Mouse (Mus musculus) cerebellum, adult 2 months (tissue): Measurements from ENCODE around the gene Grik4. TPM values are rescaled to one million over a fixed set of nuclear protein-coding genes. Genes with fewer than 3 reads are reported as not detected.

Experiments
- DNase-seq, 2 experiments: peaks; one replicate each; pipeline ENCODE4 v3.0.0; 2021
- H3K27ac ChIP-seq: fragments of 200-500 bp; 2 replicates; pipeline ENCODE4 v1.5.1; 2012; ENCODE audit warnings: low read length, control low read depth, inconsistent platforms; ENCODE audit not compliant: insufficient read depth
- H3K27me3 ChIP-seq: fragments of 200-500 bp; 2 replicates; pipeline ENCODE4 v1.6.1; 2012; ENCODE audit warnings: inconsistent platforms, mild to moderate bottlenecking, low read length, moderate library complexity; ENCODE audit not compliant: control insufficient read depth, insufficient read depth
- H3K4me1 ChIP-seq: fragments of 200-500 bp; 2 replicates; pipeline ENCODE4 v1.6.1; 2011; ENCODE audit warnings: low read length; ENCODE audit not compliant: control insufficient read depth, insufficient read depth
- H3K4me3 ChIP-seq: fragments of 200-500 bp; replicated peaks from 2 replicates; pipeline ENCODE3; 2011; ENCODE audit warnings: mild to moderate bottlenecking, low read depth, low read length, control low read depth; ENCODE audit not compliant: insufficient read depth
- CTCF ChIP-seq: fragments of 200-500 bp; IDR thresholded peaks from 2 replicates; pipeline ENCODE4 v1.5.1; 2011; ENCODE audit warnings: low read depth, mild to moderate bottlenecking, control low read depth, low read length, moderate library complexity, borderline replicate concordance; ENCODE audit not compliant: insufficient read depth
- POLR2A ChIP-seq: fragments of 200-500 bp; IDR thresholded peaks from 2 replicates; pipeline ENCODE4 v1.6.1; 2011; ENCODE audit warnings: low read length, control low read depth, borderline replicate concordance; ENCODE audit not compliant: insufficient read depth
- WGBS: fragments of 180-500 bp; shearing (Covaris S2); methylation state at CpG from one replicate; pipeline ENCODE4 v1.1.7; 2018; 5-methylcytosine and 5-hydroxymethylcytosine counted together
- polyA plus RNA-seq: library from polyadenylated mRNA; depleted of rRNA; stranded (reverse); fragments of >200 nt; gene quantifications from 2 replicates; pipeline ENCODE4 v1.2.3, GENCODE M21; 2012; rRNA removed

Grik4 gene
- polyA plus RNA-seq, 1 experiment: 10.5 TPM

DNA sequence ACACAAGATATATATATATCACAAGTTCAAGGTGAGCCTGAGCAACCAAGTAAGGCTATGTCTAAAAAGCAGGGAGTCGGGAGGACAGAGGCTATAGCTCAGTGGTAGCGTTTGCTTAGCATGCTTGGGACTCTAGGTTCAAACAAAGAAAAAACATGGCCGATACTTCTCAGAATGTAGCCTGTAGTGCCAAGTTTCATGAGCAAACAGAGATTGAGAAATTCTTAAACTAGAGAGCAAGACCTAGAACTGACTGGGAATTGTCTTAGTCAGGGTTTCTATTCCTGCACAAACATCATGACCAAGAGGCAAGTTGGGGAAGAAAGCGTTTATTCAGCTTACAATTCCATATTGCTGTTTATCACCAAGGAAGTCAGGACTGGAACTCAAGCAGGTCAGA lies 468.1 kb downstream of the Grik4 start:
- Histone ChIP-seq H3K4me3 (no peak overlapping the region), H3K4me1 (no peaks in the 10 kb centered on the region), H3K27ac (no peak overlapping the region), H3K27me3 (no peaks in the 10 kb centered on the region)
- WGBS: 91% methylated on average over 4 of the region's 4 CpGs
- no peak for DNase-seq
- TF ChIP-seq CTCF: no peak
- no peak for TF ChIP-seq POLR2A

DNA sequence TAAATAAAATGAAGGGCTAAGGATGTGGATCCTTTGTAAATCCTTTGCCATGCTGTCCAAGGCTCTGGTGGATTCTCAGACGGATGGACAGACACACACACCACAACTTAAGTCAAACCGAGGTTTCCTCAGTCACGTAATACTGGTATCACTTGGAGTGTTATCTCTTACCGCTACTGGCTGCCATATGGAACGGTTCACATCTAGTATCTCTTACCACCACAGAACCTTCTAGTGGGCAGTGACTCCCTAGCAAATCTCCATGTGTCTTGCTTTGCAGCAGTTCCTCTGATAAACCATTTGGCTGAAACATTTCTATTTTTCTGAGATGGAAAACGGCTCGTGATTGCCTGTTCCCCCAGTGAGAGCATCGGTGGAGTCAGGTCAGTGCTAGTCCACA lies 470.0 kb downstream of the Grik4 start:
- TF ChIP-seq POLR2A: no peak
- TF ChIP-seq CTCF: no peak
- no peak overlapping the region for H3K27ac ChIP-seq
- DNase-seq: no peak
- 89% methylated on average over 8 of the region's 8 CpGs for WGBS
- H3K4me1 ChIP-seq: peaks cover 5% of the 10 kb centered on the region; the same call in 1 of the 2 replicates
- no peaks in the 10 kb centered on the region for H3K27me3 ChIP-seq
- H3K4me3 ChIP-seq: no peak overlapping the region

- H3K4me3 ChIP-seq: peak overlapping the region; percentile 64
- TF ChIP-seq CTCF (no peak), POLR2A (peak; percentile 46; the same call in 1 of the 2 replicates)
- 5% methylated on average over 49 of the region's 49 CpGs for WGBS
- no peaks in the 10 kb centered on the region for H3K27me3 ChIP-seq
- peaks cover 8% of the 10 kb centered on the region; the same call in 1 of the 2 replicates for H3K4me1 ChIP-seq
- peak overlapping the region; percentile 45; the same call in 1 of the 2 replicates for H3K27ac ChIP-seq
- peak; percentile 92 to 96 for DNase-seq
Observed at GRCm38 (mm10) chr9:42471921-42472747, 472.2 kb downstream of the Grik4 start.

GRCm38 (mm10) chr9:42471214-42471613 lies 473.1 kb downstream of the Grik4 start:
- Histone ChIP-seq H3K4me3 (peak overlapping the region; percentile 64), H3K27ac (no peak overlapping the region; the same call in 1 of the 2 replicates), H3K27me3 (no peaks in the 10 kb centered on the region), H3K4me1 (peaks cover 8% of the 10 kb centered on the region; the same call in 1 of the 2 replicates)
- WGBS: 30% methylated on average over 4 of the region's 4 CpGs
- no peak for TF ChIP-seq CTCF
- TF ChIP-seq POLR2A: no peak
- DNase-seq: peak in 1 of 2 experiments; percentile 32

- WGBS: 92% methylated on average over 15 of the region's 15 CpGs
- H3K4me1 ChIP-seq: peaks cover 9% of the 10 kb centered on the region
- no peak for DNase-seq
- no peak overlapping the region for H3K4me3 ChIP-seq
- TF ChIP-seq POLR2A: no peak
- no peak for TF ChIP-seq CTCF
- no peaks in the 10 kb centered on the region for H3K27me3 ChIP-seq
- no peak overlapping the region for H3K27ac ChIP-seq
Observed at GRCm38 (mm10) chr9:42469323-42469722, 475.0 kb downstream of the Grik4 start.

- no peak for DNase-seq
- H3K27me3 ChIP-seq: no peaks in the 10 kb centered on the region
- TF ChIP-seq CTCF (no peak), POLR2A (no peak)
- WGBS: 85% methylated on average over 5 of the region's 5 CpGs
- peaks cover 11% of the 10 kb centered on the region for H3K4me1 ChIP-seq
- no peak overlapping the region for H3K4me3 ChIP-seq
- H3K27ac ChIP-seq: no peak overlapping the region
Observed at GRCm38 (mm10) chr9:42468360-42468759, 475.9 kb downstream of the Grik4 start.

Other genes starting within 250 kb of the Grik4 start
- gene Arhgef12, start 162.7 kb upstream of the Grik4 start, polyA plus RNA-seq: 61.0 and 63.7 TPM in 2 replicates
- 17.4 and 18.3 TPM in 2 replicates for gene Tmem136, start 172.1 kb upstream of the Grik4 start, polyA plus RNA-seq